Mouse (Mus musculus) small intestine, adult 2 months (tissue): Measurements from ENCODE around the gene Tsfm. TPM values are rescaled to one million over a fixed set of nuclear protein-coding genes. Genes with fewer than 3 reads are reported as not detected.

ENCODE experiments used
- H3K27ac ChIP-seq: fragments of 200-500 bp; 2 replicates; pipeline ENCODE4 v1.5.1; 2012; ENCODE audit warnings: low read depth, low read length, control low read depth, inconsistent platforms; ENCODE audit not compliant: insufficient read depth
- H3K27me3 ChIP-seq: fragments of 200-500 bp; 2 replicates; pipeline ENCODE4 v1.6.1; 2012; ENCODE audit warnings: mild to moderate bottlenecking, moderate library complexity, low read length, inconsistent platforms; ENCODE audit not compliant: control insufficient read depth, insufficient read depth
- H3K36me3 ChIP-seq: fragments of 200-500 bp; 2 replicates; pipeline ENCODE4 v1.6.1; 2012; ENCODE audit warnings: mild to moderate bottlenecking, low read length, control low read depth, inconsistent platforms; ENCODE audit not compliant: control insufficient read depth, insufficient read depth
- H3K4me1 ChIP-seq: fragments of 200-500 bp; 2 replicates; pipeline ENCODE4 v1.6.1; 2012; ENCODE audit warnings: low read length, inconsistent platforms, mixed read lengths; ENCODE audit not compliant: control insufficient read depth, insufficient read depth, insufficient read length
- H3K4me3 ChIP-seq: fragments of 200-500 bp; 2 replicates; pipeline ENCODE4 v1.5.1; 2012; ENCODE audit warnings: low read depth, mild to moderate bottlenecking, control low read depth, inconsistent platforms, low read length, moderate library complexity
- CTCF ChIP-seq: fragments of 200-500 bp; IDR thresholded peaks from 2 replicates; pipeline ENCODE4 v1.5.1; 2012; ENCODE audit warnings: low read depth, mild to moderate bottlenecking, control low read depth, inconsistent platforms, low read length, moderate library complexity, mixed read lengths; ENCODE audit not compliant: insufficient replicate concordance, insufficient read length; ENCODE audit errors: extremely low read depth
- POLR2A ChIP-seq: fragments of 200-500 bp; IDR thresholded peaks from 2 replicates; pipeline ENCODE4 v1.6.1; 2012; ENCODE audit warnings: low read depth, mild to moderate bottlenecking, control low read depth, inconsistent platforms, low read length, moderate library complexity
- WGBS: fragments of 180-500 bp; shearing (Covaris S2); methylation state at CpG from one replicate; pipeline ENCODE4 v1.1.7; 2018; 5-methylcytosine and 5-hydroxymethylcytosine counted together
- polyA plus RNA-seq: library from polyadenylated mRNA; depleted of rRNA; stranded (reverse); fragments of >200 nt; gene quantifications from 2 replicates; pipeline ENCODE4 v1.2.3, GENCODE M21; 2012

The Tsfm gene
- polyA plus RNA-seq, 1 experiment = 36.4 TPM

- 76% methylated on average over 12 of the region's 12 CpGs for WGBS
- no peak overlapping the region for H3K27ac ChIP-seq
Observed at GRCm38 (mm10) chr10:127036273-127036672, 5.6 kb upstream of the Tsfm start.

DNA sequence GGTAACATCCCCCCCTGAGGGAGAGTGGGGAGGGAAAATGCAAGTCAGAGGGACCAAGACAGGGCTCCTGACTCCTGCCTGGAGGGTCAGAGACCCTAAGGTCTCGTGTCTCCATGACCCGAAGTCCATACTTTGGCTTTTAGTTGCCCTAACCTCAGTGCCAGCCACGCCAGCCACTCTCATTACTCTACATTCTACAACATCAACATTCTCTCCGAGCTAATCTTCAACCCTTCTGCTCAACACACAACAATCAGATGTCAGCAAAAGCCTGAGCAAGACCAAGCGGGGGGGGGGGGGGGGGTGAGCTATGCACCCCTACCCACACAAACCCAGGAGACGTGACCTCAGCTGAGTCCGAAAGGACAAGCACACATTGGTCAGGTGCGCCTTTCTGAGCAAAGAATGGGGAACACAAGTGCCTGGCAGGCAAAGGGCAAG is 2.7 kb upstream of the Tsfm start:
- no peaks in the 10 kb centered on the region for H3K27me3 ChIP-seq
- H3K36me3 ChIP-seq = peaks cover 4% of the 10 kb centered on the region; the same call in 1 of the 2 replicates
- WGBS = 74% methylated on average over 8 of the region's 8 CpGs
- no peak overlapping the region for H3K27ac ChIP-seq
- no peak overlapping the region for H3K4me3 ChIP-seq
- H3K4me1 ChIP-seq = no peaks in the 10 kb centered on the region
- TF ChIP-seq CTCF = no peak
- no peak for TF ChIP-seq POLR2A

More at GRCm38 (mm10) chr10:127036273-127036672, 5.6 kb upstream of the Tsfm start:
- H3K27me3 ChIP-seq = no peaks in the 10 kb centered on the region
- no peak overlapping the region for H3K4me3 ChIP-seq
- no peaks in the 10 kb centered on the region for H3K36me3 ChIP-seq
- TF ChIP-seq CTCF (no peak), POLR2A (no peak)
- H3K4me1 ChIP-seq = no peaks in the 10 kb centered on the region; the same call in 1 of the 2 replicates

- Histone ChIP-seq H3K27ac (no peak overlapping the region), H3K36me3 (peaks cover 9% of the 10 kb centered on the region), H3K4me1 (no peaks in the 10 kb centered on the region), H3K27me3 (no peaks in the 10 kb centered on the region), H3K4me3 (no peak overlapping the region)
- no peak for TF ChIP-seq POLR2A
- no peak for TF ChIP-seq CTCF
- 57% methylated on average over 16 of the region's 16 CpGs for WGBS
Observed at GRCm38 (mm10) chr10:127018422-127018821, 12.2 kb downstream of the Tsfm start.

- TF ChIP-seq POLR2A = no peak
- WGBS = 27% methylated on average over 2 of the region's 2 CpGs
Observed at GRCm38 (mm10) chr10:127017071-127017470, 13.6 kb downstream of the Tsfm start.

GRCm38 (mm10) chr10:127016488-127016887 is 14.2 kb downstream of the Tsfm start:
- 50% methylated on average over 5 of the region's 5 CpGs for WGBS
- H3K36me3 ChIP-seq = no peaks in the 10 kb centered on the region

More at GRCm38 (mm10) chr10:127017071-127017470, 13.6 kb downstream of the Tsfm start:
- Histone ChIP-seq H3K27me3 (no peaks in the 10 kb centered on the region), H3K4me3 (no peak overlapping the region), H3K27ac (no peak overlapping the region), H3K4me1 (no peaks in the 10 kb centered on the region), H3K36me3 (no peaks in the 10 kb centered on the region)

GRCm38 (mm10) chr10:127003806-127004205 is 26.8 kb downstream of the Tsfm start:
- peaks cover 3% of the 10 kb centered on the region; the same call in 1 of the 2 replicates for H3K4me1 ChIP-seq
- no peak overlapping the region for H3K27ac ChIP-seq
- no peaks in the 10 kb centered on the region; the same call in 1 of the 2 replicates for H3K36me3 ChIP-seq
- H3K27me3 ChIP-seq = no peaks in the 10 kb centered on the region
- WGBS = 83% methylated on average over 7 of the region's 7 CpGs
- no peak overlapping the region for H3K4me3 ChIP-seq
- TF ChIP-seq POLR2A = no peak
- TF ChIP-seq CTCF = no peak

More at GRCm38 (mm10) chr10:127016488-127016887, 14.2 kb downstream of the Tsfm start:
- Histone ChIP-seq H3K27ac (no peak overlapping the region), H3K4me3 (no peak overlapping the region), H3K4me1 (no peaks in the 10 kb centered on the region), H3K27me3 (no peaks in the 10 kb centered on the region)
- TF ChIP-seq CTCF = no peak
- TF ChIP-seq POLR2A = no peak

DNA sequence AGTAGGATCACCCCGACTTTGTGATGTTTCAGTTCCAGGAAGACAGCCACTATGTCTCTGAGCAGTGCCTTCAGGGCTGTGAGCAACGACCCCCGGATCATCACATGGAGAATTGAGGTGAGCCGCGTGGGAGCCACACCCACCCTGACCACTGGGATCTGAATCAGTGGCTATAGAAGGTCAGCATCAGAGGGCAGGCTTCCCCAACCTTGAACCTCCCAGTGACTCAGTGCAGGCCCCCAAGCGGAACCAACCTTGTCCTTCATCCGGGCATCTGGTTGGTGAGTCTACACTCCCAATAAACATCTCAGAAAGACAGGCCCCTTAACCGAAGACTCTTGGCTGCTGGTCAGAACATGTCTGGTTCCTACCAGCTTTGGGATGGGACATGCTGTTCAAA is 27.3 kb downstream of the Tsfm start:
- peaks cover 3% of the 10 kb centered on the region; the same call in 1 of the 2 replicates for H3K4me1 ChIP-seq
- TF ChIP-seq CTCF (no peak), POLR2A (no peak)
- H3K36me3 ChIP-seq = peaks cover 4% of the 10 kb centered on the region
- WGBS = 73% methylated on average over 8 of the region's 8 CpGs
- H3K27me3 ChIP-seq = no peaks in the 10 kb centered on the region
- no peak overlapping the region for H3K27ac ChIP-seq
- H3K4me3 ChIP-seq = no peak overlapping the region
